Mouse (Mus musculus) activated CD4-positive, CD25-positive, alpha-beta regulatory T cell, adult 4 months (primary cell): Measurements from ENCODE around the gene Slf2. TPM values are rescaled to one million over a fixed set of nuclear protein-coding genes. Genes with fewer than 3 reads are reported as not detected.

Experiments
- ATAC-seq: one replicate; pipeline ENCODE4 v1.8.0; 2017
- polyA plus RNA-seq, 2 experiments: library from polyadenylated mRNA; unstranded; fragments of 100-300 nt; shearing (Covaris generic); gene quantifications; one replicate each; pipeline ENCODE4 v1.2.1; 2017

Gene Slf2
- polyA plus RNA-seq, 2 experiments from 2014 or later: 19.6 to 23.0 TPM

GRCm38 (mm10) chr19:44908836-44909460, 22.0 kb upstream of the Slf2 start:
- no peak for ATAC-seq

GRCm38 (mm10) chr19:44914481-44915249, 16.3 kb upstream of the Slf2 start:
- ATAC-seq: no peak

- ATAC-seq: no peak
Observed at GRCm38 (mm10) chr19:44918171-44918570, 12.8 kb upstream of the Slf2 start.

GRCm38 (mm10) chr19:44921466-44922139, 9.3 kb upstream of the Slf2 start:
- ATAC-seq: no peak

- no peak for ATAC-seq
Observed at GRCm38 (mm10) chr19:44922521-44922920, 8.4 kb upstream of the Slf2 start.

- ATAC-seq: no peak
Observed at GRCm38 (mm10) chr19:44924699-44925098, 6.3 kb upstream of the Slf2 start.

GRCm38 (mm10) chr19:44926781-44927180, 4.2 kb upstream of the Slf2 start:
- ATAC-seq: no peak

- ATAC-seq: no peak
Observed at GRCm38 (mm10) chr19:44927250-44927649, 3.7 kb upstream of the Slf2 start.

- ATAC-seq: no peak
Observed at GRCm38 (mm10) chr19:44928185-44928584, 2.8 kb upstream of the Slf2 start.

GRCm38 (mm10) chr19:44929251-44929650, 1.7 kb upstream of the Slf2 start:
- ATAC-seq: no peak

GRCm38 (mm10) chr19:44929663-44930062, 1.3 kb upstream of the Slf2 start:
- ATAC-seq: no peak

GRCm38 (mm10) chr19:44930122-44930521, 829 bp upstream of the Slf2 start:
- no peak for ATAC-seq

GRCm38 (mm10) chr19:44931454-44931759, 456 bp downstream of the Slf2 start:
- peak; percentile 62 for ATAC-seq

- ATAC-seq: no peak
Observed at GRCm38 (mm10) chr19:44932051-44932450, 1.1 kb downstream of the Slf2 start.

GRCm38 (mm10) chr19:44933136-44933535, 2.2 kb downstream of the Slf2 start:
- ATAC-seq: no peak

- no peak for ATAC-seq
Observed at GRCm38 (mm10) chr19:44959633-44960032, 28.7 kb downstream of the Slf2 start.

- no peak for ATAC-seq
Observed at GRCm38 (mm10) chr19:44965978-44966377, 35.0 kb downstream of the Slf2 start.

- ATAC-seq: no peak
Observed at GRCm38 (mm10) chr19:44968329-44968728, 37.4 kb downstream of the Slf2 start.

- ATAC-seq: no peak
Observed at GRCm38 (mm10) chr19:44976636-44977035, 45.7 kb downstream of the Slf2 start.

GRCm38 (mm10) chr19:44977148-44977547, 46.2 kb downstream of the Slf2 start:
- no peak for ATAC-seq

- no peak for ATAC-seq
Observed at GRCm38 (mm10) chr19:44980787-44981186, 49.8 kb downstream of the Slf2 start.

GRCm38 (mm10) chr19:44982477-44983115, 51.6 kb downstream of the Slf2 start:
- ATAC-seq: no peak

- ATAC-seq: no peak
Observed at GRCm38 (mm10) chr19:44983366-44983765, 52.4 kb downstream of the Slf2 start.
